Mouse (Mus musculus) kidney, embryonic 14.5 days (tissue): ENCODE results near the gene Bsdc1. TPM values are rescaled to one million over a fixed set of nuclear protein-coding genes. Genes with fewer than 3 reads are reported as not detected.

ENCODE experiments used
- ATAC-seq: fragments of 200-750 bp; cut with Nextera tagmentation; 2 replicates; pipeline ENCODE4 v1.8.0; 2017; ENCODE audit warnings: moderate number of reproducible peaks, mild to moderate bottlenecking, moderate TSS enrichment, moderate library complexity; ENCODE audit not compliant: low FRiP score, low TSS enrichment
- H3K27ac ChIP-seq: fragments of 300-500 bp; sonication (generic); 2 replicates; pipeline ENCODE4 v1.5.1; 2014; ENCODE audit warnings: low read depth, mild to moderate bottlenecking, low read length, moderate library complexity, mixed read lengths
- H3K27me3 ChIP-seq: fragments of 300-500 bp; sonication (generic); 2 replicates; pipeline ENCODE4 v1.6.1; 2014; ENCODE audit warnings: mild to moderate bottlenecking, low read length; ENCODE audit not compliant: control insufficient read depth, insufficient read depth
- H3K36me3 ChIP-seq: fragments of 300-500 bp; sonication (generic); 2 replicates; pipeline ENCODE4 v1.6.1; 2014; ENCODE audit warnings: low read length, mixed read lengths; ENCODE audit not compliant: control insufficient read depth, insufficient read depth
- H3K4me1 ChIP-seq: fragments of 300-500 bp; sonication (generic); 2 replicates; pipeline ENCODE4 v1.6.1; 2014; ENCODE audit warnings: low read length, mixed read lengths; ENCODE audit not compliant: control insufficient read depth, insufficient read depth
- H3K4me2 ChIP-seq: fragments of 300-500 bp; sonication (generic); replicated peaks from 2 replicates; pipeline ENCODE4 v1.6.1; 2014; ENCODE audit warnings: low read depth, mild to moderate bottlenecking, low read length
- H3K4me3 ChIP-seq: fragments of 300-500 bp; sonication (generic); 2 replicates; pipeline ENCODE4 v1.5.1; 2014; ENCODE audit warnings: mild to moderate bottlenecking, low read length
- H3K9ac ChIP-seq: fragments of 300-500 bp; sonication (generic); 2 replicates; pipeline ENCODE4 v1.6.1; 2014; ENCODE audit warnings: low read depth, mild to moderate bottlenecking, low read length, moderate library complexity
- H3K9me3 ChIP-seq: fragments of 300-500 bp; sonication (generic); 2 replicates; pipeline ENCODE4 v1.6.1; 2016; ENCODE audit warnings: low read length; ENCODE audit not compliant: control insufficient read depth
- WGBS: fragments of 180-500 bp; shearing (Covaris S2); extraction: QIAGEN DNeasy Blood & Tissue Kit; methylation state at CpG from one replicate; pipeline ENCODE4 v1.1.7; 2014; 5-methylcytosine and 5-hydroxymethylcytosine counted together
- polyA plus RNA-seq: library from polyadenylated mRNA; unstranded; fragments of >200 nt; fragmentation: Nextera tagmentation; extraction: Ambion mirVana; gene quantifications from 2 replicates; pipeline ENCODE4 v1.2.1, GENCODE M21; 2014

Gene Bsdc1
- polyA plus RNA-seq = 20.5 and 23.3 TPM in 2 replicates

DNA sequence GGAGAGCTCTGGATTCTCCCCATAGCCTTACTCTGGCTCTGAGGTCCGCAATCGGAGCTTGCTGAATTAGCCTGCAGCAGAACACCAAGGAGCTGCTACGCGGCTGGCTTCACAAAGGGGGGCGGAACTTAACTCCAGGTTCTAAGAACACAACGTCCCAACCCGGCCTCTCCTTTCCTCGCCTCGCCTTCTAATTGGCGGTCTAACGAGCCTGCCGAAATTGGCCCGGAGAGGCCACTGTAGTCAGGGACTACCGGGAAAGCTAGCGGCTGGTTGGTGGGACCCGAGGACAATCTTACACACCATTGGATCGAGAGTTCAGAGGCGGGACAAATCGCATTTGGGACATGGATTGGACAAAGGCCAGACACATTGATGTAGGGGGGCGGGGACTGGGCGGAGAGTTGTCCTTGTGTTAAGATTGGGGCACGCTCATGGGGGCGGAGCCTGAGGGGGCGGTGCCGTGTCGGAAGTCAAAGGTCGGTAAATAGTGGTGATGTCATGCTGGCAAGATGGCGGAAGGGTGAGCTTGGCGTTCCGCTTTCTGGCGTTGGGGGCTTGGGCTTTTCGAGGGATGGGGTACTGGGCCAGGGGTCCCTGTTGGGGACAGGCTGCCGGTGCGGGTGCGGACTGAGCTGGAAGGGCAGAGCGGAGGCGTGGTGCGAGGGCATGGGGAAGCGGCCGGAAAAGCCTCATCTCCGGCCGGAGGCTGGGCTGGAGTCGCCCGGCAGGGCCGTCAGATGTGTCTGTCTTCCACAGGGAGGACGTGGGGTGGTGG, at the start of gene Bsdc1:
Gene Bsdc1, plus strand, starts transcription at position 399 of the 778 bp plus-strand sequence.
- Histone ChIP-seq H3K27ac (peak within 1 kb of the TSS; percentile 75), H3K27me3 (no peaks in the 10 kb centered on the region), H3K4me3 (peak within 1 kb of the TSS; percentile 79), H3K9me3 (no peaks in the 10 kb centered on the region), H3K36me3 (peaks cover 19% of the 10 kb centered on the region), H3K4me2 (peak within 1 kb of the TSS; percentile 79), H3K4me1 (peaks cover 10% of the 10 kb centered on the region), H3K9ac (peak within 1 kb of the TSS; percentile 69)
- peak; percentile 99 for ATAC-seq
- WGBS = under 1% methylated on average over 46 of the region's 46 CpGs

GRCm38 (mm10) chr4:129415892-129416291, 45.5 kb upstream of the Bsdc1 start:
- Histone ChIP-seq H3K9ac (no peak overlapping the region), H3K27me3 (no peaks in the 10 kb centered on the region), H3K4me1 (no peaks in the 10 kb centered on the region), H3K4me2 (no peak overlapping the region), H3K4me3 (no peak overlapping the region), H3K36me3 (no peaks in the 10 kb centered on the region), H3K27ac (no peak overlapping the region), H3K9me3 (no peaks in the 10 kb centered on the region)
- no peak for ATAC-seq
- 94% methylated on average over 5 of the region's 5 CpGs for WGBS

DNA sequence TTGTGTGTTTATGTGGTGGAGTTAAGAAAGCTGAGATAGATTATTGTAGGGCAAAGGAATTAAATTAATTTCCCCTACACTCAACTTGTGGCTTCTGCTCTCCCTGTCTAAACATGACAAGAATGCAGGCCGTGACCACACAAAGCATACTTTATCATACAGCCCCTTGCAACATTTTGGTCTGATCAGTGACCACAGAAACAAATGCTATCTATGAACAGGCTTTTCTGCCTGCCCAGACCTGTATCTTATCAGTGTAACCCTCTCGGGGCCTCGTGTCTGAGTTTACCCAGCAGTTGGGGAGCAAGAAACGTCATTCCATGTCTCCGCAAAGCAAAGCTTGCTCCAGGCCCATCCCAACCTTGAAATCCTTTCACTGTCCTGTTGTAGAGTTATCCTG, 44.9 kb upstream of the Bsdc1 start:
- H3K4me3 ChIP-seq = no peak overlapping the region
- ATAC-seq = no peak
- no peaks in the 10 kb centered on the region for H3K36me3 ChIP-seq
- 75% methylated on average over 5 of the region's 5 CpGs for WGBS
- no peaks in the 10 kb centered on the region for H3K4me1 ChIP-seq
- no peaks in the 10 kb centered on the region for H3K9me3 ChIP-seq
- no peak overlapping the region for H3K4me2 ChIP-seq
- H3K27ac ChIP-seq = no peak overlapping the region
- H3K9ac ChIP-seq = no peak overlapping the region
- no peaks in the 10 kb centered on the region for H3K27me3 ChIP-seq

DNA sequence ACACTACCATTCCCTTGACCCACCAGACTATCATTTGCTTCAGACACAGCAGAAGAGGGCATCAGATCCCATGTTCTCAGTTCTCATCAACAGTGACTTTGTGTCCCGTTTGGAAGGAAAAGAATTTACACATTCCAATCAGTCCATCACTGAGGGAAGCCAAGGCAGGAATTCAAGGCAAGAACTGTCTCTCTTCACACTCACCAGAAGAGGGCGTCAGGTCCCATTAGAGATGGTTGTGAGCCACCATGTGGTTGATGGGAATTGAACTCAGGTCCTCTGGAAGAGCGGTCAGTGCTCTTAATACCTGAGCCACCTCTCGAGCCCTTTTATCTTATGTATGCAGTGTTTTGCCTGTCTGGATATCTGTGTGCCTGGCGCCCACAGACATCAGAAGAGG, 43.1 kb upstream of the Bsdc1 start:
- WGBS = 76% methylated on average over 5 of the region's 5 CpGs
- Histone ChIP-seq H3K9ac (no peak overlapping the region), H3K27ac (no peak overlapping the region), H3K4me3 (no peak overlapping the region), H3K4me1 (no peaks in the 10 kb centered on the region), H3K4me2 (no peak overlapping the region), H3K36me3 (no peaks in the 10 kb centered on the region), H3K9me3 (no peaks in the 10 kb centered on the region), H3K27me3 (no peaks in the 10 kb centered on the region)
- ATAC-seq = no peak

DNA sequence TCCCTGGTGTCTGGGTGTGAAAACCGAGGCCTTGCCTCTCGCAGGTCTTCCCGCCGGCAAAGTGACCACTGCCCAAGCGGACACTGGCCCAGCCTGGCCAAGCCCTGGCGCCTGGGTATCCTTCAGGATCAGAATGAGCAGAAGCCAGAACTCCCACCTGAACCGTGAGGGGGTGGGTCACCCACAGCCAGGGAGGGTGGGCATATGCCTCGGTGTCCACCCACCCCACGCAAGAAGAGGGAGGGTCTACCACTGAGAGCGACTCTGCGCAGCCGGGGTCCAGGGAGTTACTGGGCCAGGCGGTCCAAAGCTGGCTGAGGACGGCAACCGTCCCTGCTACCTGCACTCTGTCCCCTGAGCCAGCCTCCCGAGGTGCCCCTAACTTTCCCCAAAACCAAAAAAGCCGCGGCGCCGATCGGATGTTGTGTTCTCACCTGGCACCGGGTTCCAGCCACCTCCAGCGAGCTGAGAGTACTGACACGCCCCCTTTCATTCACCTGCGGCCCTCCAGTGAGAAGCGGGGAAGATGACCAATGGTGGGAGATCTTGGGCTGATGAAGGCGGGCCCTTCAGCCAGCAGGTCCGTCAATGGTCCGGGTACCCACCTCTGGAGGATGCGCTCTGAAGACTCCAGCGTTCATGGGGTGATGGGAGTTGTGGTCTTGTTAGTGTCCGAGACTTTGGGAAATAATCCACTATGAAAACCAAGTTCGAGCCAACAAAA, 20.9 kb upstream of the Bsdc1 start, which contains the start of gene Zbtb8b:
Gene Zbtb8b, minus strand, starts transcription at position 514 of the 724 bp plus-strand sequence.
- Histone ChIP-seq H3K4me2 (peak within 1 kb of the TSS; percentile 69), H3K4me1 (0 out of 2 replicates have a peak, but pooled peaks cover 3% of the 10 kb centered on the region), H3K36me3 (no peaks in the 10 kb centered on the region), H3K27ac (no peak within 1 kb of the TSS), H3K9me3 (no peaks in the 10 kb centered on the region), H3K4me3 (peak within 1 kb of the TSS; percentile 49), H3K9ac (peak within 1 kb of the TSS; percentile 55), H3K27me3 (peaks cover 26% of the 10 kb centered on the region)
- WGBS = 2% methylated on average over 33 of the region's 33 CpGs
- ATAC-seq = peak; percentile 96

GRCm38 (mm10) chr4:129441145-129441544, 20.2 kb upstream of the Bsdc1 start:
- H3K4me3 ChIP-seq = peak overlapping the region; percentile 49; the same call in 1 of the 2 replicates
- no peak overlapping the region for H3K27ac ChIP-seq
- 29% methylated on average over 6 of the region's 6 CpGs for WGBS
- H3K9ac ChIP-seq = no peak overlapping the region
- H3K4me1 ChIP-seq = 0 out of 2 replicates have a peak, but pooled peaks cover 3% of the 10 kb centered on the region
- H3K4me2 ChIP-seq = peak overlapping the region; percentile 69
- ATAC-seq = 0 out of 2 replicates have a peak, but pooled peaks have one; percentile 42
- H3K27me3 ChIP-seq = peaks cover 26% of the 10 kb centered on the region
- no peaks in the 10 kb centered on the region for H3K36me3 ChIP-seq
- no peaks in the 10 kb centered on the region for H3K9me3 ChIP-seq

GRCm38 (mm10) chr4:129447360-129447759, 14.0 kb upstream of the Bsdc1 start:
- H3K4me3 ChIP-seq = no peak overlapping the region
- no peaks in the 10 kb centered on the region for H3K36me3 ChIP-seq
- H3K4me1 ChIP-seq = no peaks in the 10 kb centered on the region
- no peak overlapping the region for H3K9ac ChIP-seq
- ATAC-seq = no peak
- 82% methylated on average over 8 of the region's 8 CpGs for WGBS
- 0 out of 2 replicates have a peak, but pooled peaks cover under 1% of the 10 kb centered on the region for H3K27me3 ChIP-seq
- H3K4me2 ChIP-seq = no peak overlapping the region
- no peak overlapping the region for H3K27ac ChIP-seq
- no peaks in the 10 kb centered on the region for H3K9me3 ChIP-seq

- Histone ChIP-seq H3K9ac (no peak overlapping the region), H3K9me3 (no peaks in the 10 kb centered on the region), H3K4me2 (no peak overlapping the region), H3K4me3 (no peak overlapping the region), H3K4me1 (no peaks in the 10 kb centered on the region), H3K27ac (no peak overlapping the region), H3K27me3 (no peaks in the 10 kb centered on the region), H3K36me3 (no peaks in the 10 kb centered on the region)
- ATAC-seq = no peak
- WGBS = 86% methylated on average over 11 of the region's 11 CpGs
These were observed 13.4 kb upstream of the Bsdc1 start for GRCm38 (mm10) chr4:129447778-129448563.
